Mouse (Mus musculus) hindbrain, embryonic 12.5 days (tissue): ENCODE results near the gene Ltb4r1. TPM values are rescaled to one million over a fixed set of nuclear protein-coding genes. Genes with fewer than 3 reads are reported as not detected.

Experiments used
- ATAC-seq: fragments of 200-750 bp; cut with Nextera tagmentation; 2 replicates; pipeline ENCODE4 v1.8.0; 2017; ENCODE audit warnings: moderate TSS enrichment; ENCODE audit not compliant: low FRiP score
- H3K27ac ChIP-seq: fragments of 300-500 bp; sonication (generic); 2 replicates; pipeline ENCODE4 v1.5.1; 2016; ENCODE audit warnings: mild to moderate bottlenecking
- H3K27me3 ChIP-seq: fragments of 300-500 bp; sonication (generic); 2 replicates; pipeline ENCODE4 v1.6.1; 2016; ENCODE audit warnings: mild to moderate bottlenecking
- H3K36me3 ChIP-seq: fragments of 300-500 bp; sonication (generic); 2 replicates; pipeline ENCODE4 v1.6.1; 2016; ENCODE audit warnings: mild to moderate bottlenecking
- H3K4me1 ChIP-seq: fragments of 300-500 bp; sonication (generic); 2 replicates; pipeline ENCODE4 v1.6.1; 2016
- H3K4me2 ChIP-seq: fragments of 300-500 bp; sonication (generic); replicated peaks from 2 replicates; pipeline ENCODE4 v1.6.1; 2016; ENCODE audit warnings: mild to moderate bottlenecking
- H3K4me3 ChIP-seq: fragments of 300-500 bp; sonication (generic); 2 replicates; pipeline ENCODE4 v1.5.1; 2016; ENCODE audit warnings: mild to moderate bottlenecking
- H3K9ac ChIP-seq: fragments of 300-500 bp; sonication (generic); 2 replicates; pipeline ENCODE4 v1.6.1; 2016; ENCODE audit warnings: mild to moderate bottlenecking, moderate library complexity
- H3K9me3 ChIP-seq: fragments of 300-500 bp; sonication (generic); replicated peaks from 2 replicates; pipeline ENCODE4 v1.6.1; 2016; ENCODE audit warnings: mild to moderate bottlenecking
- WGBS: fragments of 180-500 bp; shearing (Covaris S2); methylation state at CpG from one replicate; pipeline ENCODE4 v1.1.7; 2016; 5-methylcytosine and 5-hydroxymethylcytosine counted together
- polyA plus RNA-seq: library from polyadenylated mRNA; unstranded; fragments of >200 nt; fragmentation: Nextera tagmentation; extraction: Ambion mirVana; gene quantifications from 2 replicates; pipeline ENCODE4 v1.2.1, GENCODE M21; 2016

Gene Ltb4r1
- polyA plus RNA-seq, 1 experiment from 2014 or later = not detected

DNA sequence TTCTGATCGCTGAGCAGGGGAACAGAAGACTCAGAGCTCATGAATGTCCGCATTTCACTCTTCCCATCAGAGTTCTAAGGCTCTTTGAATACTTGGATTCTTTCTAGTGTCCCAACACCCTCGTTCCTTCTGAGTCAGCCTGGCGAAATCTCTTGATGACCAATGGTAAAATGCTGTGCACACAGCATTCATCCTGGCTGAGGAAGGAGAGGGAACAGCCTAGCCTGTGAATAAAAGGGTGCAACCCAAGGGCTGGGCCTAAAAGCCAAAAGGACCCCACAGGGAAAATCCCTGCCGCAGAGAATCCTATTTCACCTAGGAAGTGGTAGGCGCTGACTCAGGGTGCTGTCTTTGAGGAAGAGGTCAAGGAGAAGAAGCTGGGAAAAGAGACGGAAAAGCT lies 35.6 kb upstream of the Ltb4r1 start:
- Histone ChIP-seq H3K9ac (no peak overlapping the region), H3K36me3 (no peaks in the 10 kb centered on the region), H3K4me3 (no peak overlapping the region), H3K4me1 (no peaks in the 10 kb centered on the region), H3K4me2 (no peak overlapping the region), H3K9me3 (no peaks in the 10 kb centered on the region), H3K27me3 (no peaks in the 10 kb centered on the region; the same call in 1 of the 2 replicates), H3K27ac (no peak overlapping the region)
- no peak for ATAC-seq
- 77% methylated on average over 7 of the region's 7 CpGs for WGBS

DNA sequence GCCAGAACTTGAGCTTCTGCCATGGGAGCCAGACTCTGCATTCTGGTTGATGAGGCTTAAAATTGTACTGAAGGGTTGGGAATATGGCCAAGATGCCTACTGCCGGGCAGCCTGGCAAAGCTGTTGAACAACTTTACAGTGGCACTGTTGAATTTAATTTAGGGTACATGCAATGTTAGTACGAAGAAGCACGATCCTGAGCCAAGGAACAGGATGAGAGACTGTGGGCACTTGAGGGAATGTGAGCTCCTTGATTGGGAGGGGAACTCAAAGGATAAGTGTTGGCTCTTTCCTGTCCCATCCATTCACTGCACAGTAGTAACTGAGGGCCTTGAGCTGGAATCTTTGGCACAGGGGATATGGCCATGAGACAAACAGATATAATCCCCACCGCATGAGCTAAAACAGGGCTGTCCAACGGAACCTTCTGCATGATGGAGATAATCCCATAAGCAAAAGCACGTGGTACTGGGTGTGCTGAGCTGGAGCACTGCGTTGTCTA lies 35.2 kb upstream of the Ltb4r1 start:
- Histone ChIP-seq H3K9me3 (no peaks in the 10 kb centered on the region), H3K36me3 (no peaks in the 10 kb centered on the region), H3K4me1 (no peaks in the 10 kb centered on the region), H3K4me2 (no peak overlapping the region), H3K27me3 (no peaks in the 10 kb centered on the region; the same call in 1 of the 2 replicates), H3K4me3 (no peak overlapping the region), H3K27ac (no peak overlapping the region), H3K9ac (no peak overlapping the region)
- 84% methylated on average over 7 of the region's 7 CpGs for WGBS
- no peak for ATAC-seq

DNA sequence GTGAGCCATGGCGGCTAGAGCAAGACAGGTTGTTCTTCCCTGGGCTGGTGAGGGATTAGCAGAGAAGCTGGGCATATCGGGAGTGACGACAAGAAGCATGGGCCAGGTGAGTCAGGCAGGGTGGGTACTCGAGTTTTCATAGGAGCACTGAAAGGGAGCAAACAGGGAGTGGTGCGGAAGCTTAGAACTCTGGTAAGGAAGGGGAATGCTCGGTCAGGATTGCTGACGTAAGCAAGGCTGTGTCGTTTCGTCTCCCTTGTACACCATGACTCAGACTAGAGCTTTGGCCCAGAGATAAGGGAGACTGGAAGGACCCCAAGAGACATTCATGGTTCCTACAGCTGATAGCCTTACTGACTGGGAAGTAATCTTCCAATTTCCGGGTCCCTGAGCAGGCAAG lies 31.9 kb upstream of the Ltb4r1 start:
- ATAC-seq = no peak
- 84% methylated on average over 10 of the region's 10 CpGs for WGBS
- Histone ChIP-seq H3K27me3 (no peaks in the 10 kb centered on the region; the same call in 1 of the 2 replicates), H3K4me3 (no peak overlapping the region), H3K9ac (no peak overlapping the region), H3K4me2 (no peak overlapping the region), H3K4me1 (no peaks in the 10 kb centered on the region), H3K9me3 (no peaks in the 10 kb centered on the region), H3K27ac (no peak overlapping the region), H3K36me3 (peaks cover 10% of the 10 kb centered on the region)

- H3K36me3 ChIP-seq = peaks cover 20% of the 10 kb centered on the region
- no peaks in the 10 kb centered on the region; the same call in 1 of the 2 replicates for H3K27me3 ChIP-seq
- ATAC-seq = no peak
- no peak overlapping the region for H3K9ac ChIP-seq
- H3K9me3 ChIP-seq = no peaks in the 10 kb centered on the region
- 76% methylated on average over 7 of the region's 7 CpGs for WGBS
- no peak overlapping the region for H3K27ac ChIP-seq
- H3K4me2 ChIP-seq = no peak overlapping the region
- H3K4me3 ChIP-seq = no peak overlapping the region
- H3K4me1 ChIP-seq = no peaks in the 10 kb centered on the region
These were observed 30.9 kb upstream of the Ltb4r1 start for GRCm38 (mm10) chr14:55734869-55735268.

DNA sequence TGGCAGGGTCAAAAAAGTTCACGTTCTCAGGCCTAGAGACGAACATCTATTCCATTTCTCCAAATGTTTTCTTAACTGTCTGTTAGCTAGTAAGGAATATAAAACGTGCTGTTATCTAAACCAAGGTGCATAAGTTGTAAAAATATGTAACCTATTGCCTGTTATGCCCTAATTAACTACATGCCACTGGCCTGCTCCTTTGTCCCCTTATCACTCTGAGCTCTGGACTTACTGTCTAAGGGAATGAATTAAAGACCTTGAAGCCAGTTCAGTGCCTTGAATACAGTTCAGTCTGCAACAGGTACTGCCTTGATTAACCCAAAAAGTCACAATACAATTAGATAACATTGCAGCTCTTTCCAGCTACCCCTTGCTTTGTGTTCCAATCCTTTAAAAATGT lies 30.4 kb upstream of the Ltb4r1 start:
- no peak overlapping the region for H3K4me3 ChIP-seq
- ATAC-seq = no peak

DNA sequence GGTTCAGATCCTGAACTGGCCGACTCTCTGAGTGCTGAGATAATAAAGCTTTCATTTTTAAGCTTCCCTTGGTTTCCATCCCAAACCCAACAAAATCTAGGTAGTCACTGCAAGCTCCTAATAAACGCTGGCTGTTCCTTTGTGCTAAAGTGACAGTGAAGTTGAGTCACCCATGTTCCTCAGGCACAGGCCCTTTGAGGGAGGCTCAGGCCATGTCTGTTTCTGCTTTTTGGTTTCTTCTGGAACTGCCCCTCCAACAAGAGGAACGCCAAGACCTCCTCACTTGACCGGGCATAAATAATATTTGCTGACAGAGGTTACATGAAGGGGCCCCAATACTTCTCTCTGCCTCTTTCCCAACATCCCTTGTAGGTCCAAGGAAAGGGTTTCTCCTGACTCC lies 30.0 kb upstream of the Ltb4r1 start:
- Histone ChIP-seq H3K9ac (no peak overlapping the region), H3K36me3 (peaks cover 25% of the 10 kb centered on the region), H3K9me3 (no peaks in the 10 kb centered on the region), H3K4me2 (no peak overlapping the region), H3K27ac (no peak overlapping the region), H3K4me1 (no peaks in the 10 kb centered on the region), H3K27me3 (no peaks in the 10 kb centered on the region), H3K4me3 (no peak overlapping the region)
- WGBS = 81% methylated on average over 4 of the region's 4 CpGs
- ATAC-seq = no peak

More for the DNA sequence above, 30.4 kb upstream of the Ltb4r1 start:
- Histone ChIP-seq H3K9me3 (no peaks in the 10 kb centered on the region), H3K9ac (no peak overlapping the region), H3K4me1 (no peaks in the 10 kb centered on the region), H3K27ac (no peak overlapping the region), H3K27me3 (no peaks in the 10 kb centered on the region), H3K36me3 (peaks cover 24% of the 10 kb centered on the region), H3K4me2 (no peak overlapping the region)
- 81% methylated on average over 3 of the region's 3 CpGs for WGBS

- no peak for ATAC-seq
- Histone ChIP-seq H3K36me3 (peaks cover 25% of the 10 kb centered on the region), H3K4me2 (no peak overlapping the region), H3K27ac (no peak overlapping the region), H3K4me3 (no peak overlapping the region), H3K9me3 (no peaks in the 10 kb centered on the region), H3K4me1 (no peaks in the 10 kb centered on the region), H3K27me3 (no peaks in the 10 kb centered on the region), H3K9ac (no peak overlapping the region)
- WGBS = 90% methylated on average over 9 of the region's 9 CpGs
These were observed 28.6 kb upstream of the Ltb4r1 start for GRCm38 (mm10) chr14:55737086-55737687.

DNA sequence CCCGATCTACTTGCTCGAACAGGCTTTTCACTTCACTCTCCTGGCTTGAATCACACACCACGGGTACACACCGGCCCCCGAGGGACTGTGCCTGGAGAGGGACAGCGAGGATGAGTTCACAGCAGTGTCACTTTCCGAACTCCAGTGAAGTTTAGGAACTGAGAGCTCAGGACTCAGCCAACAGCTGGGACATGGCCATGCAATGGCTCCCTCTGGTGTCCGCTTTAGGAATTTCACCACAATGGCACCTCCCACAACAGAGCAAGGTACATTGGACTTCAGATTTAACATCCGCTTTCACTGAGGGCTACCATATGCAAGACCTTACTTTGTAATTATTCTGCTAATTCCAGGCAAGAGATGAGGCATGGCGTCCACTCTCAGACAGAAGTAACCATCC lies 22.1 kb upstream of the Ltb4r1 start:
- H3K4me3 ChIP-seq = no peak overlapping the region
- no peaks in the 10 kb centered on the region for H3K9me3 ChIP-seq
- H3K4me2 ChIP-seq = no peak overlapping the region
- 22% methylated on average over 10 of the region's 10 CpGs for WGBS
- H3K9ac ChIP-seq = no peak overlapping the region
- H3K27me3 ChIP-seq = no peaks in the 10 kb centered on the region
- peaks cover 23% of the 10 kb centered on the region for H3K36me3 ChIP-seq
- H3K4me1 ChIP-seq = peaks cover 24% of the 10 kb centered on the region
- ATAC-seq = peak; percentile 55
- H3K27ac ChIP-seq = no peak overlapping the region

DNA sequence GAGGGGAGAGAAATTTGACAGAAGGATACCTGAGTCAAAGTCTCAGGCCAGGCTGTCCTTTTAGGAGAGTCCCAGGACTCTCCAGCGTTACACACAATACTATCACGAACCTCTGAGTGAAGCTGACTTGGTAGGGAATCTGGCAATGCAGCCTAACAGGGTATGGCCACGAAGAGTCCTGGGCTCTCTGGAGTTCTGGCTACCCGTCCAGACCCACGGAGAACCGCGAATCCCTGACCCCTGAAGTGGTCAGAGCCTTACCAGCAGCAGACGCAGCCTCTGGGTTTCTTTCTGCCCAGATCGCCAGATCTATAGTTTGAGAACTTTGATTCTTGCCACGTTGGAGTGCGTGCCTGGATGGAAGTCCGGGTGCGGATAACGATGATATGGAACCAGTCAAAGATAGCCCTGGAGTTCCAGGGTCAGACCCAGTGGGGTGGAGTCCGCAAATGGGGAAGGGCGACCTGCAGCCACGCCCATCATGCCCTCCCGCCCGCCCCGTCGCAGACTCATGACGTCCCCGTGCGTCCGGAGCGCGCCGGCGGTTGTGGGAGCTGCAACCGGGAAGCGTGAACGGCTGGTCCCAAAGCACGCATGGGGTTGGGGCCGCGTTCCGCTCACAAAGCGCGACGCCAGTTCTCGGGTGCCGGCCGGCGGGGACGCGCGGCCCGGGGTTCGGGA lies 20.4 kb upstream of the Ltb4r1 start, which contains the start of the genes Dhrs1 and Nop9:
TSS of gene Dhrs1 (minus strand) at position 511 of the 681 bp plus-strand sequence.
TSS of gene Nop9 (plus strand) at position 514 of the 681 bp plus-strand sequence.
- H3K27ac ChIP-seq = 0 out of 2 replicates have a peak within 1 kb of the TSS, but pooled peaks have one; percentile 17
- WGBS = 1% methylated on average over 48 of the region's 48 CpGs

DNA sequence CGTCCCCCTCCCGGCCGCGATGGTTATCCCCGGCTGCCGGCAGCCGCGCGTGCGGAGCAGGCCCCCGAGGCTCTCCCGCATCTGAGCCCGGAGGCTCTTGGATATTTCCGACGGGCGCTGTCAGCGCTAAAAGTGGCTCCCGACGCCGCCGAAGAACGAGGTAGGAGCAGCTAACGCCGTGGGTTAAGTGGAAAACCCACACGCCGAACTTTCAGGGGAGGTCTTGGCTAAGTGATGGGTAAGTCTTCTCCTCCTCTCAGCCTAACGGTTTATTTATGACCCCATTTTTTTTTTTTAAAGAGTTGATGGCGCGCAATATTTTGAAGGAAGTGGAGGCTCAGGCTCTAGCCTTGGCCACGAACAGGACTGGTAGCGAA lies 19.9 kb upstream of the Ltb4r1 start:
- Histone ChIP-seq H3K27ac (0 out of 2 replicates have a peak overlapping the region, but pooled peaks have one; percentile 17), H3K27me3 (no peaks in the 10 kb centered on the region), H3K36me3 (peaks cover 24% of the 10 kb centered on the region), H3K4me3 (peak overlapping the region; percentile 93), H3K4me1 (peaks cover 24% of the 10 kb centered on the region), H3K4me2 (peak overlapping the region; percentile 99), H3K9ac (peak overlapping the region; percentile 83), H3K9me3 (no peaks in the 10 kb centered on the region)
- WGBS = 0% methylated on average over 31 of the region's 31 CpGs
- ATAC-seq = no peak

More for the DNA sequence above, 20.4 kb upstream of the Ltb4r1 start, which contains the start of the genes Dhrs1 and Nop9:
- Histone ChIP-seq H3K9ac (peak within 1 kb of the TSS; percentile 83), H3K4me3 (peak within 1 kb of the TSS; percentile 93), H3K27me3 (no peaks in the 10 kb centered on the region), H3K4me2 (peak within 1 kb of the TSS; percentile 99), H3K4me1 (peaks cover 24% of the 10 kb centered on the region), H3K36me3 (peaks cover 21% of the 10 kb centered on the region), H3K9me3 (no peaks in the 10 kb centered on the region)
- peak; percentile 84 for ATAC-seq

- no peak overlapping the region for H3K9ac ChIP-seq
- H3K9me3 ChIP-seq = no peaks in the 10 kb centered on the region
- H3K27me3 ChIP-seq = no peaks in the 10 kb centered on the region
- H3K4me3 ChIP-seq = peak overlapping the region; percentile 93; the same call in 1 of the 2 replicates
- no peak overlapping the region for H3K27ac ChIP-seq
- H3K4me1 ChIP-seq = peaks cover 24% of the 10 kb centered on the region
- H3K4me2 ChIP-seq = peak overlapping the region; percentile 99
- 93% methylated on average over 10 of the region's 10 CpGs for WGBS
- H3K36me3 ChIP-seq = peaks cover 37% of the 10 kb centered on the region
- ATAC-seq = no peak
These were observed 18.5 kb upstream of the Ltb4r1 start for GRCm38 (mm10) chr14:55747051-55747847.

GRCm38 (mm10) chr14:55757566-55757965 lies 8.2 kb upstream of the Ltb4r1 start:
- H3K9me3 ChIP-seq = no peaks in the 10 kb centered on the region
- no peak overlapping the region for H3K27ac ChIP-seq

More at GRCm38 (mm10) chr14:55757566-55757965, 8.2 kb upstream of the Ltb4r1 start:
- no peak overlapping the region for H3K4me3 ChIP-seq
- 89% methylated on average over 6 of the region's 6 CpGs for WGBS
- no peak overlapping the region for H3K4me2 ChIP-seq
- peaks cover 23% of the 10 kb centered on the region for H3K27me3 ChIP-seq
- peaks cover 42% of the 10 kb centered on the region for H3K36me3 ChIP-seq
- H3K9ac ChIP-seq = no peak overlapping the region
- no peak for ATAC-seq
- peaks cover 10% of the 10 kb centered on the region; the same call in 1 of the 2 replicates for H3K4me1 ChIP-seq
